Mouse (Mus musculus): ENCODE data around the gene Rsrp1. TPM values are rescaled to one million over a fixed set of nuclear protein-coding genes. Genes with fewer than 3 reads are reported as not detected.

The Rsrp1 gene
- polyA plus RNA-seq, 1 experiment from 2014 or later = 479 TPM

Other genes with a start within 250 kb of the Rsrp1 start
- gene Man1c1, start 219.3 kb upstream of the Rsrp1 start, polyA plus RNA-seq (2015; fragmentation: Nextera tagmentation; extraction: Ambion mirVana) = 3.0 TPM in 2 replicates
- gene Ldlrap1, start 155.6 kb upstream of the Rsrp1 start, polyA plus RNA-seq (2015; fragmentation: Nextera tagmentation; extraction: Ambion mirVana) = 15.9 and 18.6 TPM in 2 replicates
- gene Maco1, start 70.2 kb upstream of the Rsrp1 start, polyA plus RNA-seq (2015; fragmentation: Nextera tagmentation; extraction: Ambion mirVana) = 28.6 and 31.2 TPM in 2 replicates
- gene Rhd, start 59.1 kb upstream of the Rsrp1 start, polyA plus RNA-seq (2015; fragmentation: Nextera tagmentation; extraction: Ambion mirVana) = 7.9 and 8.4 TPM in 2 replicates
- gene Tmem50a, start 8.6 kb upstream of the Rsrp1 start, polyA plus RNA-seq (2015; fragmentation: Nextera tagmentation; extraction: Ambion mirVana) = 146 and 154 TPM in 2 replicates
- gene Syf2, start 7.3 kb downstream of the Rsrp1 start, polyA plus RNA-seq (2015; fragmentation: Nextera tagmentation; extraction: Ambion mirVana) = 60.0 and 63.7 TPM in 2 replicates
- 0.24 and 0.26 TPM in 2 replicates for gene Runx3, start 197.1 kb downstream of the Rsrp1 start, polyA plus RNA-seq (2015; fragmentation: Nextera tagmentation; extraction: Ambion mirVana)